Mouse (Mus musculus): ENCODE measurements around the gene Anapc16. TPM values are rescaled to one million over a fixed set of nuclear protein-coding genes. Genes with fewer than 3 reads are reported as not detected.
A peak's percentile ranks its signal among the peaks of the same experiment; 100 is the strongest.

Anapc16 gene
- polyA plus RNA-seq, 1 experiment from 2014 or later, result 116 TPM

DNA sequence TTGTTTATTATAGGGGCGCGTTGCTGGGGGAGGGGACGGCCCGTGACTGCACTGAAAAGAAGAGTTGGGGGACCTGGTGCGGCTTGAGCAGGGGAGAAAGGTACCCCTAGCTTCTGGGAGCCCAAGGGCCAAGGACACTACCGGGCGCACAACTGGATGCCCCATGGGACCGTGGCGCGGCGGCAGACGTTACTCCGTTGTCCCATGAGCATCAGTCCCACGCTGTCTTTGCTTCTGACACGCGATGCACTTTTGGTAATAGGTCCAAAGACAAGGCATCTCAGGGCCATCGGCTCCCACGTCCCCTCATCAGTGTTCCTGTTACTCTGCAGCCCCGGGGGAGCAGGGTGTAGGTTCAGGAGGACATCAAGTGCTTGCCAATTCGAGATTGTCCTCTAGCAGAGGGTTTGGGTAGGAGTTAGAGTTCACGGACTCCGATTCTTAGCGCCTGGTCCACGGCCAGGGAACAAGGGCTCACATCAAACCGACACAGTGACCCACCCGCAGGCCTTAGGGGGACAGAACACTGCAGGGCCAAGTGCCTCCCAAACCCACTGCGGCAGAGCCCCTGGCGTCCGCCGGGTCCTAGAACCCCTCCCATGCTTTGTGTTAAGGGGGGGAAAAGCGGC, 50.7 kb downstream of the Anapc16 start:
- Histone ChIP-seq H3K9ac (peak overlapping the region; percentile 95), H3K4me2 (replicated peaks) (peak overlapping the region; percentile 90), H3K9me3 (no peaks in the 10 kb centered on the region), H3K4me3 (peak overlapping the region; percentile 91), H3K36me3 (peaks cover 3% of the 10 kb centered on the region; the same call in 1 of the 2 replicates), H3K4me1 (peaks cover 35% of the 10 kb centered on the region), H3K27ac (peak overlapping the region; percentile 84), H3K27me3 (replicated peaks) (no peaks in the 10 kb centered on the region)
- peak; percentile 59 for ATAC-seq (ENCODE audit: low FRiP score, low read depth)
- WGBS, result under 1% methylated on average over 31 of the region's 31 CpGs

GRCm38 (mm10) chr10:59951211-59952151, 51.5 kb downstream of the Anapc16 start, which contains the start of gene Ddit4:
Gene Ddit4 (minus strand): TSS chr10:59951834.
- no peaks in the 10 kb centered on the region for H3K9me3 ChIP-seq
- H3K4me1 ChIP-seq, result peaks cover 30% of the 10 kb centered on the region
- H3K9ac ChIP-seq, result peak within 1 kb of the TSS; percentile 95
- ATAC-seq (ENCODE audit: low FRiP score, low read depth), result peak; percentile 96
- H3K27me3 ChIP-seq (replicated peaks), result no peaks in the 10 kb centered on the region
- peak within 1 kb of the TSS; percentile 84 for H3K27ac ChIP-seq
- under 1% methylated on average over 76 of the region's 76 CpGs for WGBS
- H3K4me2 ChIP-seq (replicated peaks), result peak within 1 kb of the TSS; percentile 90
- peak within 1 kb of the TSS; percentile 91 for H3K4me3 ChIP-seq
- H3K36me3 ChIP-seq, result peaks cover 3% of the 10 kb centered on the region; the same call in 1 of the 2 replicates

GRCm38 (mm10) chr10:59950716-59951191, 52.2 kb downstream of the Anapc16 start:
- peak; percentile 25 for ATAC-seq (ENCODE audit: low FRiP score, low read depth)
- WGBS, result 1% methylated on average over 23 of the region's 23 CpGs
- no peaks in the 10 kb centered on the region for H3K27me3 ChIP-seq (replicated peaks)
- H3K4me2 ChIP-seq (replicated peaks), result peak overlapping the region; percentile 90
- H3K4me3 ChIP-seq, result peak overlapping the region; percentile 91
- peaks cover 29% of the 10 kb centered on the region for H3K4me1 ChIP-seq
- H3K9ac ChIP-seq, result peak overlapping the region; percentile 95
- H3K9me3 ChIP-seq, result no peaks in the 10 kb centered on the region
- peaks cover 3% of the 10 kb centered on the region; the same call in 1 of the 2 replicates for H3K36me3 ChIP-seq
- peak overlapping the region; percentile 83; the same call in 1 of the 2 replicates for H3K27ac ChIP-seq

- peak overlapping the region; percentile 16; the same call in 1 of the 2 replicates for H3K27ac ChIP-seq
- ATAC-seq (ENCODE audit: low FRiP score, low read depth), result no peak
- peak overlapping the region; percentile 95 for H3K9ac ChIP-seq
- H3K4me1 ChIP-seq, result peaks cover 29% of the 10 kb centered on the region
- peaks cover 3% of the 10 kb centered on the region; the same call in 1 of the 2 replicates for H3K36me3 ChIP-seq
- 44% methylated on average over 15 of the region's 15 CpGs for WGBS
- peak overlapping the region; percentile 90 for H3K4me2 ChIP-seq (replicated peaks)
- no peaks in the 10 kb centered on the region for H3K9me3 ChIP-seq
- peak overlapping the region; percentile 91 for H3K4me3 ChIP-seq
- no peaks in the 10 kb centered on the region for H3K27me3 ChIP-seq (replicated peaks)
These were observed 52.9 kb downstream of the Anapc16 start for GRCm38 (mm10) chr10:59949783-59950605.

DNA sequence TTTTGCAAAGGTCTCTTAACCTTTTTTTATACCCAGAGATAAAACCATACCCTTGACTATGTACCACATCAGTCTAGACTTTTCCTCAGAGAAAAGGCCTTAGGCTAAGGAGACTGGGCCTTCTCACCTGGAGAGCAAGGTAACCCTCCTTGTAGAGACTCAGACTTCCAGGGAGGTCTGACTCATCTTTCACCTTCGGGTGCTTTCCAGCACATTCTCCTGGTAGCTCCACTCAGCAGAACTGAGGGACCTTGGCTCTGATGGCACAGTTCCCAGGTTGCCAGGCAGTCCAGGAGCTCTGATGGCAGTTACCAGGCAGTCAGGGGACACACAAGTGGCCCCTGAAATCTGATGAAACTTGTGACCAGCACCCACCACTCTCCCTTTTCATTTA, 53.7 kb downstream of the Anapc16 start:
- ATAC-seq (ENCODE audit: low FRiP score, low read depth), result no peak
- H3K27me3 ChIP-seq (replicated peaks), result no peaks in the 10 kb centered on the region
- peaks cover 29% of the 10 kb centered on the region for H3K4me1 ChIP-seq
- H3K9me3 ChIP-seq, result no peaks in the 10 kb centered on the region
- 82% methylated on average over 1 of the region's 1 CpGs for WGBS
- no peak overlapping the region for H3K9ac ChIP-seq
- H3K4me2 ChIP-seq (replicated peaks), result peak overlapping the region; percentile 90
- H3K4me3 ChIP-seq, result peak overlapping the region; percentile 91; the same call in 1 of the 2 replicates
- H3K27ac ChIP-seq, result no peak overlapping the region
- H3K36me3 ChIP-seq, result peaks cover 3% of the 10 kb centered on the region; the same call in 1 of the 2 replicates

- Histone ChIP-seq H3K9me3 (no peaks in the 10 kb centered on the region), H3K4me1 (peaks cover 29% of the 10 kb centered on the region), H3K4me3 (no peak overlapping the region), H3K9ac (no peak overlapping the region), H3K4me2 (replicated peaks) (peak overlapping the region; percentile 90), H3K36me3 (peaks cover 3% of the 10 kb centered on the region; the same call in 1 of the 2 replicates), H3K27ac (no peak overlapping the region), H3K27me3 (replicated peaks) (no peaks in the 10 kb centered on the region)
- 52% methylated on average over 6 of the region's 6 CpGs for WGBS
- no peak for ATAC-seq (ENCODE audit: low FRiP score, low read depth)
These were observed 54.3 kb downstream of the Anapc16 start for GRCm38 (mm10) chr10:59948363-59949254.

- Histone ChIP-seq H3K4me1 (peaks cover 37% of the 10 kb centered on the region), H3K36me3 (peaks cover 3% of the 10 kb centered on the region; the same call in 1 of the 2 replicates), H3K9me3 (no peaks in the 10 kb centered on the region), H3K4me2 (replicated peaks) (no peak overlapping the region), H3K27me3 (replicated peaks) (no peaks in the 10 kb centered on the region; the same call in 1 of the 2 replicates), H3K4me3 (no peak overlapping the region), H3K27ac (no peak overlapping the region), H3K9ac (no peak overlapping the region)
- 76% methylated on average over 7 of the region's 7 CpGs for WGBS
- ATAC-seq (ENCODE audit: low FRiP score, low read depth), result no peak
These were observed 55.5 kb downstream of the Anapc16 start for GRCm38 (mm10) chr10:59947296-59948073.

GRCm38 (mm10) chr10:59946362-59946761, 56.6 kb downstream of the Anapc16 start:
- Histone ChIP-seq H3K4me1 (peaks cover 39% of the 10 kb centered on the region), H3K4me3 (no peak overlapping the region), H3K27me3 (replicated peaks) (no peaks in the 10 kb centered on the region; the same call in 1 of the 2 replicates), H3K27ac (no peak overlapping the region), H3K9ac (no peak overlapping the region), H3K36me3 (peaks cover 3% of the 10 kb centered on the region; the same call in 1 of the 2 replicates), H3K4me2 (replicated peaks) (no peak overlapping the region), H3K9me3 (no peaks in the 10 kb centered on the region)
- no peak for ATAC-seq (ENCODE audit: low FRiP score, low read depth)
- 90% methylated on average over 5 of the region's 5 CpGs for WGBS

DNA sequence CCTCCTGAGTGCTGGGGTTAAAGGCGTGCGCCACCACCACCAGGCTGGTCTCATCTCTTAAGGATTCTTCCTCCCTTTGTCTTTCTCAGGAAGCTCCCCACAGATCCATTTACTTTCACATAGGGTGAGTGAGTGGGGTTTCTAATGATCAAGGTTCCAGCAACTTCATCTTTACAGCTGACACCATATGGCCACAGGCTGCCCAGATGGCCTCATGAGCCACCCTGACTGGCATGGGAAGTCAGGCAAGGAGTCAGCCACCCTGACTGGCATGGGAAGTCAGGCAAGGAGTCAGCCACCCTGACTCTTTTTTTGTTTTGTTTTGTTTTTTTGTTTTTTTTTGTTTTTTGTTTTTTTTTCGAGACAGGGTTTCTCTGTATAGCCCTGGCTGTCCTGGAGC, 57.5 kb downstream of the Anapc16 start:
- H3K36me3 ChIP-seq, result peaks cover 3% of the 10 kb centered on the region; the same call in 1 of the 2 replicates
- H3K4me2 ChIP-seq (replicated peaks), result no peak overlapping the region
- no peak overlapping the region for H3K9ac ChIP-seq
- no peak overlapping the region for H3K27ac ChIP-seq
- ATAC-seq (ENCODE audit: low FRiP score, low read depth), result no peak
- H3K4me3 ChIP-seq, result no peak overlapping the region
- WGBS, result 89% methylated on average over 3 of the region's 3 CpGs
- no peaks in the 10 kb centered on the region for H3K9me3 ChIP-seq
- H3K27me3 ChIP-seq (replicated peaks), result no peaks in the 10 kb centered on the region; the same call in 1 of the 2 replicates
- H3K4me1 ChIP-seq, result peaks cover 34% of the 10 kb centered on the region

DNA sequence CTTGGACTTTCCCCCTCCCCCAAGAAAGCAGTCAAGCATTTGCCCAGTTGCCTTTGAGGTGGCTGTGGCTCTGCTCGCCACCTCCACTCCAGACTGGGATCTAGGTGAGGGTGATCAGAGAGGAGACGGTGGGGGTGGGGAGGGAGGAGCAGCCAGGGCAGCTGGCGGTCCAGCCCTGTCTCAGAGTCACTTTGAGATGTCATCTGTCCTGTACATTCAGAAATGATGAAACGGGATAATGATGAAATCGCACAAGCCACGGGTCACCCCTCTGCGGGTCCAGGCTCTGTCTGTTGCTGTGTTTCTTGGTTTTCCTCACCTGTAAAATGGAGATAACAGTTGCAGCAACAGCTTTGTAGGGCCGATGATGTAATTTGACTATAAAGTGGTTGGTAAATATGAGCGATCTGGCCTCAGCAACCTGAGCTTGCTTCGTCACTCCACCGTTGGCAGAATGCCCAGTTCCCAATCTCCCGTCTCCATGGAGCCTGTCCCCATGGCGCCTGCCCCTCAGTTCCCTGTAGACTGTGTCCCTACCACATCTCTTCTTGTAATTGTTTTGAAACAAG, 59.4 kb downstream of the Anapc16 start:
- H3K4me3 ChIP-seq, result peak overlapping the region; percentile 13; the same call in 1 of the 2 replicates
- H3K36me3 ChIP-seq, result no peaks in the 10 kb centered on the region
- H3K4me2 ChIP-seq (replicated peaks), result peak overlapping the region; percentile 48
- H3K27ac ChIP-seq, result no peak overlapping the region
- H3K4me1 ChIP-seq, result peaks cover 17% of the 10 kb centered on the region
- 54% methylated on average over 13 of the region's 13 CpGs for WGBS
- no peaks in the 10 kb centered on the region; the same call in 1 of the 2 replicates for H3K27me3 ChIP-seq (replicated peaks)
- peak; percentile 54 for ATAC-seq (ENCODE audit: low FRiP score, low read depth)
- no peak overlapping the region for H3K9ac ChIP-seq
- H3K9me3 ChIP-seq, result no peaks in the 10 kb centered on the region
